Mouse (Mus musculus): ENCODE measurements around the gene Olfr419. TPM values are rescaled to one million over a fixed set of nuclear protein-coding genes. Genes with fewer than 3 reads are reported as not detected.

Gene Olfr419
- polyA plus RNA-seq, 1 experiment: not detected

DNA sequence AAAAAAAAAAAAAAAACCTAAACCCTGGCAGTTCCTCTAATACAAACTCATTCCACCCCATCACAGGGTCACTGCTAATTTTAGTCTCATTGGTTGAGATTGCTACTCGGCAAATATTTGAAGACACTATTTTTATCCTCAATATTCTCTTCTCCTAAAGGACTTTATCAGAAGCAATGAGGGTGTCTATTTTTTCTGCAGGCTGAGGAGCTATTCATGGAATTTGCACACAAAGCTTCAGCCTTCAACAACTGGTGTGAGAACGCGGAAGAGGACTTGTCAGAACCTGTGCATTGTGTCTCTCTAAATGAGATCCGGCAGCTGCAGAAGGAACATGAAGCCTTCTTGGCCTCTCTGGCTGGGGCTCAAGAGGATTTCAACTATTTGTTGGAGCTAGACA, 11.9 kb downstream of the Olfr419 start:
- Histone ChIP-seq H3K27me3 (replicated peaks; ENCODE audit: control insufficient read depth, insufficient read depth, low read length) (no peaks in the 10 kb centered on the region), H3K4me3 (ENCODE audit: insufficient read depth, low read depth, low read length) (no peak overlapping the region), H3K4me1 (ENCODE audit: control insufficient read depth, insufficient read depth, low read length) (no peaks in the 10 kb centered on the region), H3K27ac (ENCODE audit: insufficient read depth, low read depth, low read length) (no peak overlapping the region), H3K36me3 (ENCODE audit: control insufficient read depth, insufficient read depth, low read length) (no peaks in the 10 kb centered on the region)
- 92% methylated on average over 4 of the region's 4 CpGs for WGBS
- no peak for DNase-seq
- TF ChIP-seq CTCF (conservative IDR thresholded peaks at IDR 0.05; ENCODE audit: insufficient read depth, insufficient read length, low read depth, low read length) (no peak), POLR2A (IDR thresholded peaks at IDR 0.05; ENCODE audit: low read depth, low read length) (no peak)

DNA sequence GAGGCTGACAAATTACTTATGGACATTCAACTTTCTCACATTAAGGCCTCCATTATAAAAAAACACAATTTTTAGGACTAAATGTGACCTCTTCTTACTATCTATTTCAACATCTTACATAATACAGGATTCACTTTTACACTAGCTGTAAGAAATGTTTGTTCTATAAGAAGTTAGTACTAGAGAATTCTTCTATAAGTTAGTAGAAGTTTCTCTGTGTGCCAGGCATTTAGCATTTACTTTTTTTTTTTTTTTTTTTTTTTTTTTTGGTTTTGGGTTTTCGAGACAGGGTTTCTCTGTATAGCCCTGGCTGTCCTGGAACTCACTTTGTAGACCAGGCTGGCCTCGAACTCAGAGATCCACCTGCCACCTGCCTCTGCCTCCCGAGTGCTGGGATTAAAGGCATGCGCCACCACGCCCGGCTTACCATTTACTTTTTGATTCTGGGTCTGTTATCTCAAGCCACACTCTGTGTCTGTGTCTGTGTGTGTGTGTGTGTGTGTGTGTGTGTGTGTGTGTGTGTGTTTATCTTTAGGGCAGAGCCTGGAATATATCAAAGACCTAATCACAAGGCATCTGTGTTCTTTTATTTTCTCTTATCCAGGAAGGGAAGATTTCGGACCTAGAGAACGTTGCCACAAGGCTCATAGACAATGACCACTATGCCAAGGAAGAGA, 35.2 kb downstream of the Olfr419 start:
- 86% methylated on average over 8 of the region's 8 CpGs for WGBS
- no peak overlapping the region for H3K4me3 ChIP-seq (ENCODE audit: insufficient read depth, low read depth, low read length)
- no peak for DNase-seq
- TF ChIP-seq CTCF (conservative IDR thresholded peaks at IDR 0.05; ENCODE audit: insufficient read depth, insufficient read length, low read depth, low read length): no peak
- H3K27me3 ChIP-seq (replicated peaks; ENCODE audit: control insufficient read depth, insufficient read depth, low read length): no peaks in the 10 kb centered on the region
- H3K4me1 ChIP-seq (ENCODE audit: control insufficient read depth, insufficient read depth, low read length): no peaks in the 10 kb centered on the region
- no peaks in the 10 kb centered on the region for H3K36me3 ChIP-seq (ENCODE audit: control insufficient read depth, insufficient read depth, low read length)
- H3K27ac ChIP-seq (ENCODE audit: insufficient read depth, low read depth, low read length): no peak overlapping the region

DNA sequence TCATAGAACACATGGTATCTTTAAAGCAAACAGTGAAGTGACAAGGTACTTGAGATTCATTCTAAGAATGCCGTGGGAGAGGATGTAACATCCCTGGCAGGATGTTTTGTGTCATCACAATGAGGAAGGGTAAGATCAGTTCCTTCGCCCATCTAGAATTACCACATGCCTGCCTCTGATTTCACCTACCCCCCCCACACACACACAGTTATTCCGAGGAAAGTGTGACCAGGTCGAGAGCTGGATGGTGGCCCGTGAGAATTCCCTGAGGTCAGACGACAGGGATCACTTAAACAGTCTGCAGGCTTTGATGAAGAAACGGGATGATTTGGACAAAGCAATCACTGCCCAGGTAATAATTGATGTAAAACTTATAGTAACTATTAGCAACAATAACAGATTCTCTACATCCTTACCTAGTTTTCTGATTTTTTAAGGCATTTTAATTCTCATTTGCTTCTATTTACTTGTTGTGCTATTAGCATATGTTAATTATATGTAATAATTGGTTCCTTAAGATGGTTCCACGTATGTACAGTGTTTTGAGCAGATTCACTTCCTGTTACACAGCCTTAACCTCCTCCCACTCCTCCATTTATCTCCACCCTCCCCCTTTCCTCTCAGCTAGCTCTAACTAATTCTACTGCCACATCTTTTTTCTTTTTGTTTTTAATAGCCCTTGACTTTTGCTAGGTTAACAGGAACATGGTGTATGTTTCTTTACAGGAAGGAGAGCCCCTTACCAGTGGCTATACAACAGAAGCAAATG, 36.4 kb downstream of the Olfr419 start:
- Histone ChIP-seq H3K4me3 (ENCODE audit: insufficient read depth, low read depth, low read length) (no peak overlapping the region), H3K27me3 (replicated peaks; ENCODE audit: control insufficient read depth, insufficient read depth, low read length) (no peaks in the 10 kb centered on the region), H3K36me3 (ENCODE audit: control insufficient read depth, insufficient read depth, low read length) (no peaks in the 10 kb centered on the region), H3K4me1 (ENCODE audit: control insufficient read depth, insufficient read depth, low read length) (no peaks in the 10 kb centered on the region), H3K27ac (ENCODE audit: insufficient read depth, low read depth, low read length) (no peak overlapping the region)
- TF ChIP-seq CTCF (conservative IDR thresholded peaks at IDR 0.05; ENCODE audit: insufficient read depth, insufficient read length, low read depth, low read length) (no peak), POLR2A (IDR thresholded peaks at IDR 0.05; ENCODE audit: low read depth, low read length) (no peak)
- 22% methylated on average over 8 of the region's 8 CpGs for WGBS
- DNase-seq: no peak

DNA sequence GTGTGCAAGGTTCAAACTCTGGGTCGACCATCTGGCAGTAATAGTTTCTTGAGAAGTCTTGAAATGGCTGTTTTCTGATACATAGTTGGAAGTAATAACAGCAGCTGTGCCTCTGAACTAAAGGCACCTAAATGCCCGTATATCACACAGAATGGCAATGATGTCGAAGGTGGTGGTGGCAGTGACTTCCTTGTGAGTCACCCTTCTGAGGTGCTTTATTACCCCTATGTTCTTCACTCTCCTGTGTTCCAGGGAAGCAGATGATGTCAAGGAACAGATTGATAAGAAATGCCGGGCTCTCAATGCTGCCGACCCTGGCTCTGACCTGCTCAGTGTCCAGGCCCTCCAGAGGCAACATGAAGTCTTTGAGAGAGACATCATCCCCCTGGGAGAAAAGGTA, 39.6 kb downstream of the Olfr419 start:
- TF ChIP-seq POLR2A (IDR thresholded peaks at IDR 0.05; ENCODE audit: low read depth, low read length): no peak
- TF ChIP-seq CTCF (conservative IDR thresholded peaks at IDR 0.05; ENCODE audit: insufficient read depth, insufficient read length, low read depth, low read length): no peak
- Histone ChIP-seq H3K36me3 (ENCODE audit: control insufficient read depth, insufficient read depth, low read length) (no peaks in the 10 kb centered on the region), H3K4me1 (ENCODE audit: control insufficient read depth, insufficient read depth, low read length) (no peaks in the 10 kb centered on the region), H3K27ac (ENCODE audit: insufficient read depth, low read depth, low read length) (no peak overlapping the region), H3K27me3 (replicated peaks; ENCODE audit: control insufficient read depth, insufficient read depth, low read length) (no peaks in the 10 kb centered on the region), H3K4me3 (ENCODE audit: insufficient read depth, low read depth, low read length) (no peak overlapping the region)
- DNase-seq: no peak
- 81% methylated on average over 5 of the region's 5 CpGs for WGBS

DNA sequence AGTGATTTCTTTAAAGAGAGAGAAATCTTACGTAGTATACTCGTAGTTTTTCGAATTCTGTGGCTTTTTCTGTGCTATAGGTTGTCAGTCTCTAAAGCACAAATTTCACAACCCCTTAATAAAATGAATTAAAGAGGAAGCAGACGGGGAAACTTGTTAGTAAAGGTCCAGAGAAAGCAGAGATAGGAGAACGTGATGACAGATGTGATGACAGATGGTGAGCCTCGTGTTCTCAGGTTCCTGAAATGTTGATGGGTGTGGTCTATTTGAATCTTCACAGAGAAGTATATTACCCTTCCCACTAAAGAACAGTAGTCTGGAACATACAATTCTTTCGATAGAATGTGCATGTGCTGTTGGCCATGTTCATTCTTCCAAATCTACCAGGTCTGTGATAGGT, 47.2 kb downstream of the Olfr419 start:
- Histone ChIP-seq H3K36me3 (ENCODE audit: control insufficient read depth, insufficient read depth, low read length) (no peaks in the 10 kb centered on the region), H3K27ac (ENCODE audit: insufficient read depth, low read depth, low read length) (no peak overlapping the region), H3K4me1 (ENCODE audit: control insufficient read depth, insufficient read depth, low read length) (no peaks in the 10 kb centered on the region), H3K27me3 (replicated peaks; ENCODE audit: control insufficient read depth, insufficient read depth, low read length) (no peaks in the 10 kb centered on the region), H3K4me3 (ENCODE audit: insufficient read depth, low read depth, low read length) (no peak overlapping the region)
- TF ChIP-seq CTCF (conservative IDR thresholded peaks at IDR 0.05; ENCODE audit: insufficient read depth, insufficient read length, low read depth, low read length): no peak
- no peak for TF ChIP-seq POLR2A (IDR thresholded peaks at IDR 0.05; ENCODE audit: low read depth, low read length)
- no peak for DNase-seq
- 72% methylated on average over 7 of the region's 7 CpGs for WGBS

Other genes starting within 250 kb of the Olfr419 start
- 0.26 and 0.64 TPM in 2 replicates for gene Ifi205, start 220.3 kb downstream of the Olfr419 start, polyA plus RNA-seq (2012; rRNA removed)
- gene Olfr433, start 211.4 kb downstream of the Olfr419 start, polyA plus RNA-seq (2012; rRNA removed): 0.03 and 0.04 TPM in 2 replicates
- not detected in 2 replicates for gene Olfr432, start 202.9 kb downstream of the Olfr419 start, polyA plus RNA-seq (2012; rRNA removed)
- not detected in 2 replicates for gene Olfr430, start 185.5 kb downstream of the Olfr419 start, polyA plus RNA-seq (2012; rRNA removed)
- gene Olfr429, start 167.7 kb downstream of the Olfr419 start, polyA plus RNA-seq (2012; rRNA removed): not detected in 2 replicates
- not detected in 2 replicates for gene Olfr427, start 155.2 kb downstream of the Olfr419 start, polyA plus RNA-seq (2012; rRNA removed)
- not detected in 2 replicates for gene Olfr231, start 130.9 kb downstream of the Olfr419 start, polyA plus RNA-seq (2012; rRNA removed)
- not detected in 2 replicates for gene Olfr424, start 120.5 kb downstream of the Olfr419 start, polyA plus RNA-seq (2012; rRNA removed)
- not detected in 2 replicates for gene Olfr420, start 96.4 kb downstream of the Olfr419 start, polyA plus RNA-seq (2012; rRNA removed)
- gene Spta1, start 79.3 kb downstream of the Olfr419 start, polyA plus RNA-seq (2012; rRNA removed): 0.01 and 0.02 TPM in 2 replicates
- gene Mptx1, start 78.5 kb upstream of the Olfr419 start, polyA plus RNA-seq (2012; rRNA removed): not detected in 2 replicates
- not detected in 2 replicates for gene Olfr417, start 113.1 kb upstream of the Olfr419 start, polyA plus RNA-seq (2012; rRNA removed)
- gene Olfr248, start 139.0 kb upstream of the Olfr419 start, polyA plus RNA-seq (2012; rRNA removed): not detected in 2 replicates
- not detected in 2 replicates for gene Olfr414, start 172.0 kb upstream of the Olfr419 start, polyA plus RNA-seq (2012; rRNA removed)
- gene Olfr220, start 190.0 kb upstream of the Olfr419 start, polyA plus RNA-seq (2012; rRNA removed): not detected in 2 replicates
- gene Fmn2, start 249.8 kb upstream of the Olfr419 start, polyA plus RNA-seq (2012; rRNA removed): 0.04 and 0.06 TPM in 2 replicates

All from kidney, adult 2 months (tissue).